Mouse (Mus musculus): ENCODE results near the gene Tpr. TPM values are rescaled to one million over a fixed set of nuclear protein-coding genes. Genes with fewer than 3 reads are reported as not detected.
A peak's percentile ranks its signal among the peaks of the same experiment; 100 is the strongest.

Tpr gene
- 196 and 209 TPM in 2 replicates for polyA plus RNA-seq (2016; fragmentation: Nextera tagmentation; extraction: Ambion mirVana)

GRCm38 (mm10) chr1:150392638-150393487 is at the start of gene Tpr, which contains the start of gene Odr4:
TSS of gene Tpr (plus strand) at chr1:150392838.
TSS of gene Odr4 (minus strand) at chr1:150393080.
- peak within 1 kb of the TSS; percentile 73 for H3K4me3 ChIP-seq
- under 1% methylated on average over 76 of the region's 76 CpGs for WGBS
- H3K27me3 ChIP-seq = no peaks in the 10 kb centered on the region
- no peaks in the 10 kb centered on the region for H3K9me3 ChIP-seq
- H3K36me3 ChIP-seq = peaks cover 34% of the 10 kb centered on the region
- peak within 1 kb of the TSS; percentile 92 for H3K27ac ChIP-seq
- peaks cover 7% of the 10 kb centered on the region; the same call in 1 of the 2 replicates for H3K4me1 ChIP-seq
- peak; percentile 99 for ATAC-seq (ENCODE audit: insufficient number of reproducible peaks, insufficient read depth, low FRiP score, low TSS enrichment)
- peak within 1 kb of the TSS; percentile 67 for H3K9ac ChIP-seq
- peak within 1 kb of the TSS; percentile 58 for H3K4me2 ChIP-seq (replicated peaks)

GRCm38 (mm10) chr1:150360864-150361263 is 31.8 kb upstream of the Tpr start:
- no peak overlapping the region for H3K4me2 ChIP-seq (replicated peaks)
- H3K4me1 ChIP-seq = no peaks in the 10 kb centered on the region
- no peak overlapping the region for H3K4me3 ChIP-seq
- no peak overlapping the region for H3K27ac ChIP-seq
- no peaks in the 10 kb centered on the region for H3K9me3 ChIP-seq
- no peaks in the 10 kb centered on the region for H3K27me3 ChIP-seq
- peaks cover 18% of the 10 kb centered on the region for H3K36me3 ChIP-seq
- no peak for ATAC-seq (ENCODE audit: insufficient number of reproducible peaks, insufficient read depth, low FRiP score, low TSS enrichment)
- H3K9ac ChIP-seq = no peak overlapping the region
- 88% methylated on average over 1 of the region's 1 CpGs for WGBS

- no peaks in the 10 kb centered on the region for H3K4me1 ChIP-seq
- no peaks in the 10 kb centered on the region for H3K9me3 ChIP-seq
Observed at GRCm38 (mm10) chr1:150372895-150373294, 19.7 kb upstream of the Tpr start.

GRCm38 (mm10) chr1:150374247-150374646 is 18.4 kb upstream of the Tpr start:
- Histone ChIP-seq H3K9ac (no peak overlapping the region), H3K36me3 (no peaks in the 10 kb centered on the region), H3K27me3 (no peaks in the 10 kb centered on the region), H3K27ac (no peak overlapping the region), H3K4me2 (replicated peaks) (no peak overlapping the region), H3K4me3 (no peak overlapping the region), H3K9me3 (no peaks in the 10 kb centered on the region), H3K4me1 (no peaks in the 10 kb centered on the region)
- 88% methylated on average over 2 of the region's 2 CpGs for WGBS
- no peak for ATAC-seq (ENCODE audit: insufficient number of reproducible peaks, insufficient read depth, low FRiP score, low TSS enrichment)

More at GRCm38 (mm10) chr1:150372895-150373294, 19.7 kb upstream of the Tpr start:
- Histone ChIP-seq H3K36me3 (no peaks in the 10 kb centered on the region), H3K9ac (no peak overlapping the region), H3K27ac (no peak overlapping the region), H3K4me3 (no peak overlapping the region), H3K4me2 (replicated peaks) (no peak overlapping the region), H3K27me3 (no peaks in the 10 kb centered on the region)
- no peak for ATAC-seq (ENCODE audit: insufficient number of reproducible peaks, insufficient read depth, low FRiP score, low TSS enrichment)
- WGBS = 89% methylated on average over 3 of the region's 3 CpGs

GRCm38 (mm10) chr1:150384138-150384537 is 8.5 kb upstream of the Tpr start:
- H3K4me3 ChIP-seq = no peak overlapping the region
- H3K4me2 ChIP-seq (replicated peaks) = no peak overlapping the region
- no peaks in the 10 kb centered on the region for H3K4me1 ChIP-seq
- H3K27me3 ChIP-seq = no peaks in the 10 kb centered on the region
- H3K9ac ChIP-seq = no peak overlapping the region
- WGBS = 94% methylated on average over 4 of the region's 4 CpGs
- ATAC-seq (ENCODE audit: insufficient number of reproducible peaks, insufficient read depth, low FRiP score, low TSS enrichment) = no peak
- H3K27ac ChIP-seq = no peak overlapping the region
- no peaks in the 10 kb centered on the region for H3K9me3 ChIP-seq
- peaks cover 37% of the 10 kb centered on the region for H3K36me3 ChIP-seq

GRCm38 (mm10) chr1:150387572-150387971 is 5.1 kb upstream of the Tpr start:
- Histone ChIP-seq H3K9ac (no peak overlapping the region), H3K4me3 (no peak overlapping the region), H3K27ac (no peak overlapping the region), H3K4me1 (peaks cover 4% of the 10 kb centered on the region; the same call in 1 of the 2 replicates), H3K27me3 (no peaks in the 10 kb centered on the region), H3K9me3 (no peaks in the 10 kb centered on the region), H3K4me2 (replicated peaks) (no peak overlapping the region), H3K36me3 (peaks cover 35% of the 10 kb centered on the region)
- no peak for ATAC-seq (ENCODE audit: insufficient number of reproducible peaks, insufficient read depth, low FRiP score, low TSS enrichment)
- 95% methylated on average over 9 of the region's 9 CpGs for WGBS

GRCm38 (mm10) chr1:150389390-150390129 is 3.1 kb upstream of the Tpr start:
- Histone ChIP-seq H3K27ac (no peak overlapping the region), H3K27me3 (no peaks in the 10 kb centered on the region), H3K4me3 (no peak overlapping the region), H3K36me3 (peaks cover 24% of the 10 kb centered on the region), H3K4me2 (replicated peaks) (no peak overlapping the region), H3K4me1 (peaks cover 4% of the 10 kb centered on the region; the same call in 1 of the 2 replicates), H3K9me3 (no peaks in the 10 kb centered on the region), H3K9ac (no peak overlapping the region)
- WGBS = 87% methylated on average over 6 of the region's 6 CpGs
- no peak for ATAC-seq (ENCODE audit: insufficient number of reproducible peaks, insufficient read depth, low FRiP score, low TSS enrichment)

GRCm38 (mm10) chr1:150391931-150392637 is 554 bp upstream of the Tpr start:
- Histone ChIP-seq H3K27ac (peak overlapping the region; percentile 79; the same call in 1 of the 2 replicates), H3K36me3 (peaks cover 33% of the 10 kb centered on the region), H3K4me1 (peaks cover 7% of the 10 kb centered on the region; the same call in 1 of the 2 replicates), H3K9me3 (no peaks in the 10 kb centered on the region), H3K4me3 (peak overlapping the region; percentile 73), H3K9ac (peak overlapping the region; percentile 60), H3K4me2 (replicated peaks) (peak overlapping the region; percentile 55), H3K27me3 (no peaks in the 10 kb centered on the region)
- peak; percentile 18 for ATAC-seq (ENCODE audit: insufficient number of reproducible peaks, insufficient read depth, low FRiP score, low TSS enrichment)
- WGBS = 26% methylated on average over 11 of the region's 11 CpGs

- H3K27ac ChIP-seq = peak overlapping the region; percentile 92
- 0% methylated on average over 27 of the region's 27 CpGs for WGBS
- no peaks in the 10 kb centered on the region for H3K27me3 ChIP-seq
- H3K36me3 ChIP-seq = peaks cover 32% of the 10 kb centered on the region
- peak overlapping the region; percentile 67 for H3K9ac ChIP-seq
- H3K9me3 ChIP-seq = no peaks in the 10 kb centered on the region
- peaks cover 7% of the 10 kb centered on the region; the same call in 1 of the 2 replicates for H3K4me1 ChIP-seq
- peak overlapping the region; percentile 58 for H3K4me2 ChIP-seq (replicated peaks)
- ATAC-seq (ENCODE audit: insufficient number of reproducible peaks, insufficient read depth, low FRiP score, low TSS enrichment) = peak; percentile 68
- peak overlapping the region; percentile 73 for H3K4me3 ChIP-seq
Observed at GRCm38 (mm10) chr1:150393488-150393852, 832 bp downstream of the Tpr start.

GRCm38 (mm10) chr1:150396001-150396400 is 3.4 kb downstream of the Tpr start:
- Histone ChIP-seq H3K4me1 (peaks cover 7% of the 10 kb centered on the region; the same call in 1 of the 2 replicates), H3K27me3 (no peaks in the 10 kb centered on the region), H3K9me3 (no peaks in the 10 kb centered on the region), H3K9ac (no peak overlapping the region), H3K36me3 (peaks cover 34% of the 10 kb centered on the region), H3K4me3 (no peak overlapping the region), H3K27ac (no peak overlapping the region), H3K4me2 (replicated peaks) (no peak overlapping the region)
- ATAC-seq (ENCODE audit: insufficient number of reproducible peaks, insufficient read depth, low FRiP score, low TSS enrichment) = no peak
- 85% methylated on average over 3 of the region's 3 CpGs for WGBS

- Histone ChIP-seq H3K36me3 (peaks cover 49% of the 10 kb centered on the region), H3K9me3 (no peaks in the 10 kb centered on the region), H3K9ac (no peak overlapping the region), H3K4me2 (replicated peaks) (no peak overlapping the region), H3K27ac (no peak overlapping the region), H3K27me3 (no peaks in the 10 kb centered on the region), H3K4me1 (no peaks in the 10 kb centered on the region), H3K4me3 (no peak overlapping the region)
- ATAC-seq (ENCODE audit: insufficient number of reproducible peaks, insufficient read depth, low FRiP score, low TSS enrichment) = no peak
- 90% methylated on average over 3 of the region's 3 CpGs for WGBS
Observed at GRCm38 (mm10) chr1:150403914-150404313, 11.3 kb downstream of the Tpr start.

All from embryonic facial prominence, embryonic 12.5 days (tissue).